Mouse (Mus musculus): Measurements from ENCODE around the gene Rnf185.

GRCm38 (mm10) chr11:3459105-3459468 is 6.9 kb upstream of the Rnf185 start:
- TF ChIP-seq CTCF (IDR thresholded peaks at IDR 0.05; ENCODE audit: low read depth): no peak
- no peak for TF ChIP-seq EP300 (optimal IDR thresholded peaks at IDR 0.05)
